Mouse (Mus musculus) forebrain, postnatal 0 days (tissue): Measurements from ENCODE around the gene Tlr4. TPM values are rescaled to one million over a fixed set of nuclear protein-coding genes. Genes with fewer than 3 reads are reported as not detected.
A peak's percentile ranks its signal among the peaks of the same experiment; 100 is the strongest.

Experiments
- ATAC-seq: fragments of 200-750 bp; cut with Nextera tagmentation; 2 replicates; pipeline ENCODE4 v1.8.0; 2017; ENCODE audit warnings: mild to moderate bottlenecking, moderate library complexity
- DNase-seq: peaks from one replicate; pipeline ENCODE4 v3.0.0-alpha.2; 2015
- H3K27ac ChIP-seq: fragments of 300-500 bp; sonication (generic); 2 replicates; pipeline ENCODE4 v1.5.1; 2014; ENCODE audit warnings: low read depth, mild to moderate bottlenecking, antibody characterized with exemption, low read length, moderate library complexity, mixed read lengths
- H3K27me3 ChIP-seq: fragments of 300-500 bp; sonication (generic); 2 replicates; pipeline ENCODE4 v1.6.1; 2014; ENCODE audit warnings: mild to moderate bottlenecking, low read length, mixed read lengths; ENCODE audit not compliant: insufficient read depth
- H3K36me3 ChIP-seq: fragments of 300-500 bp; sonication (generic); 2 replicates; pipeline ENCODE4 v1.6.1; 2014; ENCODE audit warnings: mild to moderate bottlenecking, moderate library complexity; ENCODE audit not compliant: insufficient read depth
- H3K4me1 ChIP-seq: fragments of 300-500 bp; sonication (generic); 2 replicates; pipeline ENCODE4 v1.6.1; 2014; ENCODE audit warnings: antibody characterized with exemption; ENCODE audit not compliant: insufficient read depth
- H3K4me2 ChIP-seq: fragments of 300-500 bp; sonication (generic); 2 replicates; pipeline ENCODE4 v1.6.1; 2014; ENCODE audit warnings: low read depth, mild to moderate bottlenecking, moderate library complexity
- H3K4me3 ChIP-seq: fragments of 300-500 bp; sonication (generic); 2 replicates; pipeline ENCODE4 v1.5.1; 2014; ENCODE audit warnings: low read depth, low read length, mixed read lengths
- H3K9ac ChIP-seq: fragments of 300-500 bp; sonication (generic); 2 replicates; pipeline ENCODE4 v1.6.1; 2014; ENCODE audit warnings: mild to moderate bottlenecking
- H3K9me3 ChIP-seq: fragments of 300-500 bp; sonication (generic); 2 replicates; pipeline ENCODE4 v1.6.1; 2016; ENCODE audit warnings: low read length
- CTCF ChIP-seq: sonication (generic); IDR thresholded peaks from 2 replicates; pipeline ENCODE4 v1.5.1; 2016; ENCODE audit warnings: antibody characterized with exemption, control low read depth, low read depth
- WGBS: fragments of 180-500 bp; shearing (Covaris S2); extraction: QIAGEN DNeasy Blood & Tissue Kit; methylation state at CpG from one replicate; pipeline ENCODE4 v1.1.7; 2014; 5-methylcytosine and 5-hydroxymethylcytosine counted together
- polyA plus RNA-seq: library from polyadenylated mRNA; unstranded; fragments of >200 nt; fragmentation: Nextera tagmentation; extraction: Ambion mirVana; gene quantifications from 2 replicates; pipeline ENCODE4 v1.2.1, GENCODE M21; 2015
- total RNA-seq: library from RNA; depleted of rRNA; stranded (reverse); fragments of >200 nt; gene quantifications from 2 replicates; pipeline ENCODE4 v1.2.3, GENCODE M21; 2014

The Tlr4 gene
- total and polyA plus RNA-seq, 2 experiments from 2014 or later = 0.51 to 2.6 TPM

DNA sequence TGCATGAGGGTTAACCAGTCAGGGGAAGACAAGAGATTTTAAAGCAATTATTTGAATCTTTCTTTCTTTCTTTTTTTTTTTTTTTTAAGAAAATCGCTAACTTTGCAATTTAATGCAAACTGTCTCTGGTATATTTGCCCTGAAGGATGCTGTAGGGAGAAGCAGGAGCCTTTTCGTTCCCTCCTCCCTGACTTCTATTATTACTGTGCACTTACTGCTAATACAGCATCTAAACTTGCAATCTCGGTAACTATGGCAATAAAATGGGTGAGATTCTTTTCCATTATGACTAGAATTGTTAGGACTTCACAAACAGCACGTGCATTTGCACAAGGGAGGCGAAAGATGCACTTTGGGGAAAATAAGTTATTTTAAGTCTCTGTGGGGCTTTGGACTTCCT, 44.6 kb downstream of the Tlr4 start:
- Histone ChIP-seq H3K4me3 (no peak overlapping the region), H3K9me3 (no peaks in the 10 kb centered on the region), H3K4me1 (no peaks in the 10 kb centered on the region), H3K27ac (no peak overlapping the region), H3K9ac (no peak overlapping the region), H3K27me3 (no peaks in the 10 kb centered on the region), H3K4me2 (no peak overlapping the region), H3K36me3 (no peaks in the 10 kb centered on the region)
- DNase-seq = no peak
- ATAC-seq = no peak
- 73% methylated on average over 5 of the region's 5 CpGs for WGBS
- TF ChIP-seq CTCF = no peak

DNA sequence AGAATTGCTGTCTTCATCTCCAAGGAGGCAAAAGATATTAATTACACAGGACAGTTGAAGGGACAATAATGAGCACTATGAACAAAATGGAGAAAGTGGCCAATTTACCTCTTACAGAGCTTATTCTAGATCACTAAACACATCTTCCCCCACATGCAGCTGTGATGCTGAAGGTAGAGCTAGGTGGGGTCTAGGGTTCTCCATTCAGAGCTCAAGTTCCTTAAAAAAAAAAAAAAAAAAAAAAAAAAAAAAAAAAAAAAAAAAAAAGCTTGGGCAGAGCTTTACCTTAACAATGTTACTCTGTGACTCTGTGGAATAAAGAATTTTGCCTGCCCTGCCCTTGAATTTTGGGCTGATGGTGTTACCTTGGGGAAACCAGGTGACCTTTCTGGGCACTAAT, 46.0 kb downstream of the Tlr4 start:
- Histone ChIP-seq H3K36me3 (no peaks in the 10 kb centered on the region), H3K9ac (no peak overlapping the region), H3K27me3 (no peaks in the 10 kb centered on the region), H3K4me2 (no peak overlapping the region), H3K4me3 (no peak overlapping the region), H3K4me1 (no peaks in the 10 kb centered on the region), H3K9me3 (no peaks in the 10 kb centered on the region), H3K27ac (no peak overlapping the region)
- no peak for DNase-seq
- TF ChIP-seq CTCF = no peak
- ATAC-seq = no peak

GRCm38 (mm10) chr4:66875751-66876150, 48.4 kb downstream of the Tlr4 start:
- Histone ChIP-seq H3K4me3 (no peak overlapping the region), H3K36me3 (no peaks in the 10 kb centered on the region), H3K9me3 (no peaks in the 10 kb centered on the region), H3K27me3 (no peaks in the 10 kb centered on the region), H3K9ac (no peak overlapping the region), H3K4me1 (no peaks in the 10 kb centered on the region), H3K27ac (no peak overlapping the region), H3K4me2 (no peak overlapping the region)
- TF ChIP-seq CTCF = no peak
- ATAC-seq = no peak
- 78% methylated on average over 4 of the region's 4 CpGs for WGBS
- no peak for DNase-seq

- no peak for ATAC-seq
- no peaks in the 10 kb centered on the region for H3K27me3 ChIP-seq
- TF ChIP-seq CTCF = no peak
- no peak overlapping the region for H3K27ac ChIP-seq
- no peak overlapping the region for H3K9ac ChIP-seq
- H3K4me2 ChIP-seq = no peak overlapping the region
- H3K9me3 ChIP-seq = no peaks in the 10 kb centered on the region
- no peaks in the 10 kb centered on the region for H3K4me1 ChIP-seq
- DNase-seq = no peak
- WGBS = 47% methylated on average over 11 of the region's 11 CpGs
- H3K4me3 ChIP-seq = no peak overlapping the region
- H3K36me3 ChIP-seq = no peaks in the 10 kb centered on the region
These were observed 50.2 kb downstream of the Tlr4 start for GRCm38 (mm10) chr4:66877609-66878008.

GRCm38 (mm10) chr4:66881496-66881895, 54.1 kb downstream of the Tlr4 start:
- H3K27me3 ChIP-seq = no peaks in the 10 kb centered on the region
- no peak overlapping the region for H3K27ac ChIP-seq
- H3K9me3 ChIP-seq = no peaks in the 10 kb centered on the region
- no peaks in the 10 kb centered on the region for H3K36me3 ChIP-seq
- no peak overlapping the region for H3K4me2 ChIP-seq
- no peak overlapping the region for H3K9ac ChIP-seq
- TF ChIP-seq CTCF = no peak
- no peak for ATAC-seq
- H3K4me3 ChIP-seq = no peak overlapping the region
- no peak for DNase-seq
- WGBS = 95% methylated on average over 1 of the region's 1 CpGs
- H3K4me1 ChIP-seq = no peaks in the 10 kb centered on the region

DNA sequence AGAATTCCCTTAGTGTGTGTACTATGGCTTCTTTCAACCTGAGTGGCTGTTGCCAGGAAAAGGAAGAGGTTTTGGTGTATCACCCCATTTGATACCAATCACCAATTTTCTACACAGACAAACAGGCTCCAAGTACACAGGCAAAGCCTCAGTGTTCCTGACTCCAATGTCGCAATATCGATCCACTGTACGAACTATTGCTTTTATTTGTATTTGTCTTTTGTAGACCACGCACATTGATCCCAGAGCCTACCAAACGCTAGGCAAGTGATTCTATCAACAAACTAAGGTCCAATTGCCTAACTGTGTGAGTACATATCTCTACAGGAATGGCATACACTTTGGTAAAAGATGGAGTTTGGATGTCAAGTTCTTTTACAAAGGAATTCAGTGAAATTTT, 55.9 kb downstream of the Tlr4 start:
- H3K27me3 ChIP-seq = no peaks in the 10 kb centered on the region
- WGBS = 94% methylated on average over 5 of the region's 5 CpGs
- TF ChIP-seq CTCF = no peak
- no peak overlapping the region for H3K4me3 ChIP-seq
- no peak overlapping the region for H3K9ac ChIP-seq
- no peak for ATAC-seq
- H3K9me3 ChIP-seq = no peaks in the 10 kb centered on the region
- no peak overlapping the region for H3K27ac ChIP-seq
- H3K4me1 ChIP-seq = no peaks in the 10 kb centered on the region
- H3K36me3 ChIP-seq = no peaks in the 10 kb centered on the region
- DNase-seq = no peak
- H3K4me2 ChIP-seq = no peak overlapping the region

DNA sequence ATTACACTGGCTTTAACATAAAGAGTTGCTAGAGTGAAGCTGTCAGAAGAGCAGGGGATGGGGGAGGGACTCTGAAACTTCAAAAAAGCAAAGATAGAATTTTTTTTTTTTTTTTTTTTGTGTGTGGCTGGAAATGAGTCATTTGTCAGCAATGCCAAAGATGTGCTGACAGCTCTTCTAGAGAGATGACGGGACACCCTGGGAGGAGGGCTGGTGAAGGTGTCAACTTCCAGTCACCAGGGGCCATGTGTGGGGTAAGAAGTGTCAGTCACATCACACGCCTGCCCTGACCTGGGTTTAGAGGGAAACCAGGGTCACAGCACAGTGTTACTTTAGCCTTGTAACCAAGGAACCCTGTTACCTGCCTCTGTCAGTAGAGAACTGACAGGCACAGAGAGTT, 67.2 kb downstream of the Tlr4 start:
- 54% methylated on average over 2 of the region's 2 CpGs for WGBS
- Histone ChIP-seq H3K27ac (no peak overlapping the region), H3K36me3 (no peaks in the 10 kb centered on the region), H3K4me1 (no peaks in the 10 kb centered on the region), H3K9me3 (no peaks in the 10 kb centered on the region), H3K4me3 (no peak overlapping the region), H3K9ac (no peak overlapping the region), H3K4me2 (no peak overlapping the region), H3K27me3 (no peaks in the 10 kb centered on the region)
- no peak for DNase-seq
- TF ChIP-seq CTCF = no peak
- peak; percentile 66; the same call in 1 of the 2 replicates for ATAC-seq

GRCm38 (mm10) chr4:66894981-66895380, 67.6 kb downstream of the Tlr4 start:
- 69% methylated on average over 7 of the region's 7 CpGs for WGBS
- H3K9me3 ChIP-seq = no peaks in the 10 kb centered on the region
- H3K4me1 ChIP-seq = no peaks in the 10 kb centered on the region
- TF ChIP-seq CTCF = no peak
- H3K27me3 ChIP-seq = no peaks in the 10 kb centered on the region
- H3K36me3 ChIP-seq = no peaks in the 10 kb centered on the region
- H3K9ac ChIP-seq = no peak overlapping the region
- H3K4me2 ChIP-seq = no peak overlapping the region
- DNase-seq = no peak
- H3K27ac ChIP-seq = no peak overlapping the region
- no peak overlapping the region for H3K4me3 ChIP-seq
- ATAC-seq = no peak
